Mouse (Mus musculus): Measurements from ENCODE around the gene Sirt1. TPM values are rescaled to one million over a fixed set of nuclear protein-coding genes. Genes with fewer than 3 reads are reported as not detected.
"Not testable (repeated sequence)": the region's sequence is repeated elsewhere in the genome, so short reads cannot be mapped to it uniquely, and the experiment has no call there.

The Sirt1 gene
- total RNA-seq, 2 experiments from 2014 or later = 13.7 to 13.8 TPM

DNA sequence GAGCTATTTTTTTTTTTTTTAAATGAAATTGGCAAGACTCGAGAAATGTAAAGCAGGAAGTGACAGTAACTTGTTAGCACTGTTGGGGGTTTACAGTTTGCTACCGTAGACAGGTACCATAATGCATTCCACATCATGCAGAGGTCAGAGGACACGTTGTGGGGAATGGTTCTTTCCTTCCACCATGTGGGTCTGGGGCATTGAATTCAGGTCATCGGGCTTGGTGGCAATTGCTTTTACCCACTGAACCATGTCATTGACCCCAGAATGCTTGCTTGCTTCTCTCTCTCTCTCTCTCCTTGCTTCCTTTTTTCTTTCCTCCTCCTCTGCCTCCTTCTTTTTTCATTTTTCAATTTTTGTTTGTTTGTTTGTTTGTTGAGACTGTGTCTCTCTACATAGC is 7.4 kb upstream of the Sirt1 start:
- no peak for DNase-seq (ENCODE audit: low spot score in 2 of 2)

DNA sequence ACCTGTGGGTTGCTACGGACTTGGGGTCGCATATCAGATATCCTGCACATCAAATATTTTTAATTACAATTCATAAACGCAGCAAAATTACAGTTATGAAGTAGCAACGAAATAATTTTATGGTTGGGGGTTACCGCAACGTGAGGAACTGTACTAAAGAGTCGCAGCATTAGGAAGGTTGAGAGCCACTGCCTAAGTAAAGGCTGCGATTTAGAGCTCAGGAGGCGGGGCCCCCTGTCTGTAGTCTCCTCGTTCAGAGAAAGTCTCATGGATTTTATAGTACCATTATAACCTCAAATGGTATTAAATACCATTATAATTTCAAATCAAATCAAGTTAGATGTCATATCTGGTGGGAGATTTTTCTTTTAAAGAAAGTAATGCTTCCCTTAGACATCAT is 5.5 kb upstream of the Sirt1 start:
- DNase-seq (ENCODE audit: low spot score in 2 of 2) = no peak

DNA sequence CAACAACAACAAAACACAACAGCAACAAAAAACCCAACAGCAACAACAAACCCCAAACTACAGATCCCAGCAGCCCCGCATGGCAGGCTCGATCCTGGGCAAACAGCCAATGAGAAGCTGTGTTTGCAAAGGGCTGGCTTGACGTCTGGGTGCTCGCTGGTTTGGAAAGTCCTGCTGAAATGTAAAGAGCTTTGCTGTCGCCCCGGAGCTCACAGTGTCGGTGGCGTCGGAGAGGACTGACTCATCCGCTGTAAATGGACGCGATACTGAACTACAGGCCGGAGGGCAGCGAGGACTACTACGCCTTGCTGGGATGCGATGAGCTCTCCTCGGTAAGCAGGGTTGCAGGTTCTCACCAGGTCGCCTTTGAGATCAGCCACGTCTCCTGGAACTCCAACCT is 4.9 kb upstream of the Sirt1 start:
- peak; percentile 77 to 84 for DNase-seq (ENCODE audit: low spot score in 2 of 2)

DNA sequence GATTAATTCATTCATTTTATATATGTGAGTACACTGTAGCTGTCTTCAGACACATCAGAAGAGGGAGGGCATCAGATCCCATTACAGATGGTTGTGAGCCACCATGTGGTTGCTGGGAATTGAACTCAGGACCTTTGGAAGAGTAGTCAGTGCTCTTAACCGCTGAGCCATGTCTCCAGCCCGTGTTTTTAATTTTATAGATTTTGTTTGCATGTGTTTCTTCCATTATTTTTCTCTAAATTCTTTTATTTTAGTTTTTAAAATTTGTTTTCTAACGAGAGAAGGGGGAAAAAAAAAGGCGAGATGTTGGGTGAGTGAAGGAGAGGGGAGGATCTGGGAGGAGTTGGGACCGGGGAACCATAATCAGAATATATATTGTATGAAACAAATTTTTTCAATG is 4.4 kb upstream of the Sirt1 start:
- not testable (repeated sequence) for DNase-seq (ENCODE audit: low spot score in 2 of 2)

GRCm38 (mm10) chr10:63382372-63383279 is 1.1 kb upstream of the Sirt1 start, which contains the start of gene Dnajc12:
TSS of gene Dnajc12 (plus strand) at chr10:63382443.
- peak; percentile 69 to 75 for DNase-seq (ENCODE audit: low spot score in 2 of 2)

DNA sequence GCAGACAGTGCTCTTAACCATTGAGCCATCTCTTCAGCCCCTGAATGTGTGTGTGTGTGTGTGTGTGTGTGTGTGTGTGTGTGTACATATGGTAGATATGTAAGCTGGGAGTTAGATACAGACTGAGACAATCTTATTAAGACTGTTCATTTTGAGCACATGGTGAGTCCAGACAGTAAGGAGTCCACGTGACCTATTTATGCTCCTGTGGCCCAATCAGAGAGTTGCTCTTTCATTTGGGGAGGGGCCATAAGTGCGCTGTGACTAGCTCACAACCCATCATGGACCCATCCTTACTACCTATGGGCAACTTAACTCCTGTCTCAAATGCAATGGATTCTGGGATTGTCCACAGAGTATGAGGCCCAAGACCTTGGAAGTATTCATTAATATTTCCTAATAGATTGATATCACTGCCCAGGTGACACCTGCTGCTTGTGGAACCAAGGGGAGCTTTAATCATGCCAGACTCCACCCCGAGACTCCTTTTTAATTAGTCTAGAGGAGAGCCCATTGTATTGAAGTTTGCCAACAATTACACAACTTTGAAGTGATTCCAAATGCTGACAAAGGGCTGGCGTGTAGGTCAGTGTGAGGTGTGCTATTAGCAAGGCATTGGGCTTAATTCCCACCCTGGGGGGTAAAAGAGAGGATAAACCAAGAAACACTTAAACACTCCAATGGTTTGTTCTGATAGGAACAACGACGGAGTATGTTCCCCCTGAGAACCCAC is 2.4 kb downstream of the Sirt1 start:
- no peak for DNase-seq (ENCODE audit: low spot score in 2 of 2)

DNA sequence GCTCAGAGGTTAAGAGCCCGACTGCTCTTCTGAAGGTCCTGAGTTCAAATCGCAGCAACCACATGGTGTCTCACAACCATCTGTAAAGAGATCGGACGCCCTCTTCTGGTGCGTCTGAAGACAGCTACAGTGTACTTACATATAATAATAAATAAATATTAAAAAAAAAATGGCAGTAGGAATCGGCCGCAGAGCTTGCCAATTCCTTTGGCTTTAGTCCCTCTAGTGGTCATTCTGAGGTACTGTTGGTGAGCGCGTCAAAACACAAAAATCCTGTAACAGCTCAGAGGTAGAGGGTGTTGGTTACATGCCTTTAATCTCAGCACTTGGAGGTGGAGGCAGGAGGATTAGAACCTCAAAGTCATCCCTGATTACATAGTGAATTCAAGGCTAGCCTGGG is 4.0 kb downstream of the Sirt1 start:
- DNase-seq (ENCODE audit: low spot score in 2 of 2) = peak; percentile 62 to 68

- DNase-seq (ENCODE audit: low spot score in 2 of 2) = no peak
These were observed 5.2 kb downstream of the Sirt1 start for GRCm38 (mm10) chr10:63376303-63376702.

- DNase-seq (ENCODE audit: low spot score in 2 of 2) = no peak
These were observed 13.5 kb downstream of the Sirt1 start for GRCm38 (mm10) chr10:63368041-63368440.

GRCm38 (mm10) chr10:63367386-63367785 is 14.1 kb downstream of the Sirt1 start:
- DNase-seq (ENCODE audit: low spot score in 2 of 2) = no peak

DNA sequence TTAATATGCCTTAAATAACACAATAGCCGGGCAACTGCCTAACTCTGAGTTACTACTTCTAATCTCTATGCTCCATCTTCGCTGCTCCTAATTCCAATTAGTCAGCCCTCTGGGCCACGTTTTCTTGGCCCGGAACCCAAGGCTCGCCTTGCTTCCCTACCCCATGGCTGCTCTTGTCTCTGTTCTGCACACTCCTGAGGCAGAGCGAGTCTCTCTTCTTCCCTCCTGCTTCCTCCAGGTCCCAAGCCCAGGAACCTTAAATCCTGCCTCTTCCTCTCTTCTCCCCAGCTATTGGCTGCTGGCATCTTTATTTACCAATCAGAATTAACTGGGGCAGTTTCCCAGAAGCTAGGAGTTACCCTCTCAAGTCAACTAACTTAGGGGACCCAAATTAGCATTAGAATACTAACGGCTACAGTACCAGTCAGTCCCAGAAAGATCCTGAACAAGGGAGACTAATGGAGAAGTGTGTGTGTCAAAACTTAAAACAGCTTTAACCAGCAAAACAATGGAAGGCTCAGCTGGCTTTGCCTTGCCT is 15.5 kb downstream of the Sirt1 start:
- no peak for DNase-seq (ENCODE audit: low spot score in 2 of 2)

- no peak for DNase-seq (ENCODE audit: low spot score in 2 of 2)
These were observed 21.0 kb downstream of the Sirt1 start for GRCm38 (mm10) chr10:63360502-63360901.

DNA sequence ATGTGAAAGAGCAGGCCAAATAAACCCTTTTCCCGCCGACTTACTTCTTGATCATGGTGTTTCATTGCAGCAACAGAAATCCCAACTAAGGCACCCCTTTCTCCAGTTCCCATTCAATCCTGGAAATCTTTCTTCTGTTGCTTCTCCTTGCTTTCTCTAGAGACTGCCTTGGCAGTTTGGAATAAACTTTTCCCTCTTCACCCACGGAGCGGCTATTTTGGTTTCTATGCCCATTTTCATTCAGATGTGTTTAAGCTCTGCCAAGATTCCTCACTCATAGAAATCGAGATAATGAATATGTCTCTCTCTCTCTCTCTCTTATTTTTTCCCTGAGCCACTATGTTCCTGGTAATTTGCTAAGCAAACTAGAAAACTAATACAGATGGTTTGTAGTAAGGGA is 29.4 kb downstream of the Sirt1 start:
- DNase-seq (ENCODE audit: low spot score in 2 of 2) = no peak

GRCm38 (mm10) chr10:63351099-63351498 is 30.4 kb downstream of the Sirt1 start:
- not testable (repeated sequence) for DNase-seq (ENCODE audit: low spot score in 2 of 2)

GRCm38 (mm10) chr10:63350666-63351065 is 30.8 kb downstream of the Sirt1 start:
- DNase-seq (ENCODE audit: low spot score in 2 of 2) = no peak

DNA sequence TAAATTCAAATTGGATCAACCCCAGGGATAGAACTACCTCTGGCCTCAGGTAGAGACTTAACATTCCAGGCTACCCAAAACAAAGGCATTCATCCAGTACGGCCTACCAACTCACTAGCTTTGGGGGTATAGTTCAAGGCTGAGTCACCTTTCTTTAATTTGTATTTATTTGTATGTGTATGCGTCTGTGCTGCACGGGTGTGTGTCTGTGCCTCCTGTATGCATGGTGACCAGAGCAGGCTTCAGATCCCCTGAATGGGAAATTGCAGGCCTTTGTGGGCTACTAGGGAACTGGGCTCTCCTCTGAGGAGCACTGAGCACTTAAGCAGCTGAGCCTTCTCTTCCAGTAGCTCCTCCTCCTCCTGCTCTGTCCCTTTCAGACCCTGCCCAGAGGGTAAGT is 33.2 kb downstream of the Sirt1 start:
- DNase-seq (ENCODE audit: low spot score in 2 of 2) = no peak

- DNase-seq (ENCODE audit: low spot score in 2 of 2) = no peak
These were observed 36.8 kb downstream of the Sirt1 start for GRCm38 (mm10) chr10:63344751-63345150.

DNA sequence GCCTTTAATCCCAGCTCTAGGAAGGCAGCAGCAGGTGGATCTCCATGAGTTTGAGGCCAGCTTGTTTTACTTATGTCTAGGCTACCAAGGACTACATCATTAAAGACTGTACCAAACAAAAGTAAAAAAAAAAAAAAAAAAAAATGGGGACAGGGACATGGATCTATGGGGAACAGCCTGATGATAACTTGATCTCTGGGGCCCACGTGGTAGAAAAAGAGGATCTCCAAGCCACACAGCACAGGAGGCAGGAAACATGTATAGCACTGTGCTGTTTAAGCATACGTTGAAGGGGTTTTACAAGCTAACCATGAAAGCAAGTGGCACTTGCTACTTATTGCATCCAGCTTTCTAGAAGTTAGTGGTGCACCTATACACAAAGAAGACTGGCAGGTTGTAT is 40.2 kb downstream of the Sirt1 start:
- no peak for DNase-seq (ENCODE audit: low spot score in 2 of 2)

DNA sequence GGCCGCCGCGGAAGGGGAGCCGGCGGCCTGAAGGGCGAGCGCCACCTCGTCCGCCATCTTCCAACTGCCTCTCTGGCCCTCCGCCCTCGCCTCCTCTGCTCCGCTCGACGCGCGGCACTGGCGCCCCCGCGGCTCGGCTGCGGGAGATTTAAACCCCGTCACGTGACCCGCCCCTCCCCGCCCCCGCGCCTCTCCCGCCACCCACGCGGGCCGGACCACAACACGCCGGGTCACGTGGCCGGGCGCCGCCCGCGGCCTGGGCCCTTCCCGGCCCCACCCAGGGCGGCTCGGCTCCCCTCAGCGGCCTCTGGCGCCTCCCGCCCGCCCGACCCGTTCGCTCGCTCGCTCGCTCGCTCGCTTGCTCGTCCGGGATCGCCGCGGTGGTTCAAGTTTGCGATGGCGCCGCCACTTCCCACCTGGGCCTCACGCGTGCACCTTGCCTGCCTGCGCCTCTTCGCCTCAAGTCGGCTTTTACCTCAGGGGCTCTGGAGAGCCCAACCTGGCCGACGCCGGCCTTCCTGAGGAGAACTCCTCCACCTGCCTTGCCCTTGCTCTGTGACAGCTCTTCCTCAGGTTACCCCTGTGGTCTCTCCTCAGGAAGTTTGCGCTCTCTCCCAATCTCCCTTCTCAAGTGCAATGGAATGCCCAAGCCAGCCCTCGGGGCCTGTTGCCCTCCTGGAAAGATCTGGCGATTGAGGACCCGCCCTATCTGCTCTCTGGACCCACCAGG is 42.4 kb downstream of the Sirt1 start:
- DNase-seq (ENCODE audit: low spot score in 2 of 2) = peak; percentile 82 to 89

DNA sequence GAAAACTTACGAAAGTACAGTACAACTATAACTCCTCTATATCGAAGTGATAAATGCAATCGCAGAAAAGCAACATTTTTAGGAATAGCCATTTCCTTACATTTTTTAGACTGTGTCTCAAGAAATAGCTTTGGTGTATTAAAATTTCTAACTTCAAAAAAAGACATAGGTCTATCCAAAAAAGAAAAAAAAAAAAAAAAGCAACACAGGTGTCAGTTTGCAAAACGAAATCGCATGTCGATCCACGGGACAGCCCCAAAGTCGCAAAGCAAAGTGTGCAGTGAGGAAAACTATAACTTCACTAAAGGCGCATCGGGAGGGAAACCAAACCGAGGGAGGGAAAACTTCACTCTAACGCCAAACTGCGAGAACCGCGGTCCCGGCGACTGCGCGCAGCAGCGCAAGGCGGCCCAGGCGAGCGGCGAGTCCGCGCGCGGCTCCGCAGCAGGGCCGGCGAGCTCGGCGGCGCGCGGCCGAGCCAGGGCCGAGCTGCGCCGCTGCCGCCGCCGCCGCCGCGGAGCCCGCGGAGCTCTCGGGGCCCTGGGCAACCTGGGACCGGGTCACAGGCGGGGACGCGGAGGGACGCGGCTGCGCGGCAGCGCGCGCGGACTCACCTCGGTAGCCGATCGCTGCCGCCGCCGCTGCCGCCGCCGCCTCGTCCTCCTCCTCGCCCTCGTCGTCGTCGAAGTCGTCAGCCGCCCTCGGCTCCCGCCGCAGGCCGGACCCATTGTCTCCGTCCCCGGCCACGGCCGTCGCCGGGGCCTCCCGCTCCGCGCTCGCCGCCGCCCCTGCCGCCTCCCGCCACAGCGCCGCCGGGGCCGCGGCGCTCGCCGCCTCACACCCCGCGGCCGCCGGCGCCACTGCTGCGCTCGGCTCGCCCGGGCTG is 43.3 kb downstream of the Sirt1 start:
- peak; percentile 50 to 70 for DNase-seq (ENCODE audit: low spot score in 2 of 2)
